Mouse (Mus musculus) ES-Bruce4 (cell line): ENCODE data around the gene Pdhb.

Experiments used
- CTCF ChIP-seq: IDR thresholded peaks from one replicate; pipeline ENCODE4 v1.8.1; 2011; ENCODE audit warnings: low read depth, low read length
- EP300 ChIP-seq: IDR thresholded peaks from 2 replicates; pipeline ENCODE4 v1.6.1; 2011; ENCODE audit warnings: low read depth, low read length; ENCODE audit not compliant: insufficient read depth
- POLR2A ChIP-seq: IDR thresholded peaks from one replicate; pipeline ENCODE4 v1.8.1; 2011; ENCODE audit warnings: low read length; ENCODE audit not compliant: insufficient read depth

DNA sequence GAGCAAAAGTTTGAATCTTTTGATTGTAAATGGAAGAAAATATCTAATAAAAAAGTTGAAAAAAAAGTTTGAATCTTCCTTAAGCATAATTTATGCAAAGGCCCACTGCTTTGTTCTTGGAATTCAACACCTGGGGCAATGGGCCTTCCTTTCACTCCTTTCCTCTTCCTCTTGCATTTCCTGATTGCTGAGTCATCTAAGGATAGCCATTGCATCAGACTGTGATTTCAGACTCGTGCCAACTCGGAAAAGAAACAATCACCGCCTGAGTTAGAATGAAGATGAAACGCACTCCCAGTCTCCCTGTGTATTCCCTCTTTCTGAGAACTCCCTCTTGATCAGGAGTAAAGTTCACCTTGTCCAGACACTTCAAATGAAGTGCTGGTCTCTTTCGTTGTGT, 1.8 kb upstream of the Pdhb start:
- no peak for TF ChIP-seq POLR2A
- TF ChIP-seq EP300, result no peak
- TF ChIP-seq CTCF, result no peak
